Mouse (Mus musculus) adrenal gland, adult 8-10 months (tissue): ENCODE measurements around the gene Atp2a1. TPM values are rescaled to one million over a fixed set of nuclear protein-coding genes. Genes with fewer than 3 reads are reported as not detected.

Source experiments
- DNase-seq: peaks from one replicate; pipeline ENCODE4 v3.0.0; 2022
- total RNA-seq, 4 experiments: library from RNA; stranded (reverse); gene quantifications; 2 replicates each; pipeline ENCODE4 v1.2.4; 2022

The Atp2a1 gene
- total RNA-seq, 4 experiments from 2014 or later = 0.08 TPM; not detected in 3

GRCm38 (mm10) chr7:126450641-126451040 is 12.3 kb downstream of the Atp2a1 start:
- no peak for DNase-seq

GRCm38 (mm10) chr7:126449991-126450390 is 12.9 kb downstream of the Atp2a1 start:
- DNase-seq = no peak

- no peak for DNase-seq
Measured at GRCm38 (mm10) chr7:126448481-126448880, 14.4 kb downstream of the Atp2a1 start.

GRCm38 (mm10) chr7:126446217-126446616 is 16.7 kb downstream of the Atp2a1 start:
- DNase-seq = no peak

DNA sequence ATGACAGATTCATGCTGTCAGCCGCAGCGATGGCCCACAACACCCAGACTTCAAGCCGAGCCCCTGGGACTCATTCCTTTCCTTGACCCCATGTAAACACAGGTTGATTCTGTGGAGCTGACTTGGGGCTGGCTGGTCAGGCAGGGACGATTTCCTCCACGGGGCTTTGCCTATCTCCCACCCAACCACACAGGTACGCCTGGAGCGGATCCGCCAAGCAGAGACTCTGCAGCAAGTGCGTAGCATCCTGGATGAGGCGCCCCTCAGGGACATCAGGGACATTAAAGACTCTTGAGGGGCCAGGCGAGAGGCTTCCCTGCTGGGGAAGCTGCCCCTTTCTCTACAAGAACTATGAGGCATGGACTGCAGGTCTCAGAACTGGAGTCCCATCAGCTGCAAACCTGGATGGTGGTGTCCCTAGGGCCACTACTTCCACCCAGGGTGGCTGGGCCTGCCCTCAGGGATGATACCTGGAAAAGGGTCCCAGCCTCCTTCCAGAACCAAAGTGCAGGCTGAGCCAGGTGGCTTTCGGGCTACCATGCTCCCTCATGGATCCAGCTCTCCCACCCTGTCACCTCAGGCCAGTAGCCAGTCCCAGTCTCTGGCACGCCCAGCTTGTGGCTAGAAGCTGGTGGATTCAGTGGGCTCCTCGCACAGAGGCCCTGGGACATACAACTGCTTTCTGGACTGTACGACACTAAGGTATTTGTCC is 17.6 kb downstream of the Atp2a1 start:
- no peak for DNase-seq

DNA sequence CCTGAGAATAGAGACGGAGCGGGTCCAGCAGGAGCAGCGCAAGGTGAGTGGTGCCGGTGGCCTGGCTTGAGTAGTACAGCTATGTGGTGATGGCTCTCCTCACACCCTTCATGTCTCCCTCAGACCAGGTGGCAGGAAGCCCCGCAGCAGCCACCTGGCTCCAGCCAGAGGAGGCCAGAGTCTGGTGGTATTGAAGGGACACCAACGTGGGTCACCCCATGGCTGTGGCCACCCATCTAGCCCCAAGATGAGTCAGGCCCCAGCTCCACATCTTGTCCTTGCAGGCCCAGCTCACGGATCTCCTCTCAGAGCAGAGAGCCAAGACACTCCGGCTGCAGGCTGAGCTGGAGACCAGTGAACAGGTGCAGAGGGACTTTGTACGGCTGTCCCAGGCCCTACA is 18.4 kb downstream of the Atp2a1 start:
- DNase-seq = no peak

DNA sequence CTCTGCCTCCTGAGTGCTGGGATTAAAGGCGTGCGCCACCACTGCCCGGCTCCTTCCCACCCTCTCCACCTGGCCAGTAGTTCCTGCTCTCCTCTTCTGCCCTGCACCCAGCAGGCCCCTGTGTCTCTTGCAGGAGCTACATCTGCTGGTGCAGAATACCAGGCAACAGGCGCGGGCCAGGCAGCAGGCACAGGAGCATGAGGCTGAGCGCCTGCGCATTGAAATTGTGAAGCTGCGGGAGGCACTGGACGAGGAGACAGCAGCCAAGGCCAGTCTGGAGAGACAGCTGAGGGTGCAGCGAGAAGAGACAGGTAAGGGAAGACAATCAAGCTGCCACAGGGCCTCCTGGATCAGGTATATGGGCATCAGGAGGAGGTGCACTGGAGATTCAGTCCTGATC is 18.9 kb downstream of the Atp2a1 start:
- no peak for DNase-seq

GRCm38 (mm10) chr7:126440134-126440533 is 22.8 kb downstream of the Atp2a1 start:
- DNase-seq = no peak

GRCm38 (mm10) chr7:126436851-126437250 is 26.1 kb downstream of the Atp2a1 start:
- DNase-seq = peak; percentile 38

DNA sequence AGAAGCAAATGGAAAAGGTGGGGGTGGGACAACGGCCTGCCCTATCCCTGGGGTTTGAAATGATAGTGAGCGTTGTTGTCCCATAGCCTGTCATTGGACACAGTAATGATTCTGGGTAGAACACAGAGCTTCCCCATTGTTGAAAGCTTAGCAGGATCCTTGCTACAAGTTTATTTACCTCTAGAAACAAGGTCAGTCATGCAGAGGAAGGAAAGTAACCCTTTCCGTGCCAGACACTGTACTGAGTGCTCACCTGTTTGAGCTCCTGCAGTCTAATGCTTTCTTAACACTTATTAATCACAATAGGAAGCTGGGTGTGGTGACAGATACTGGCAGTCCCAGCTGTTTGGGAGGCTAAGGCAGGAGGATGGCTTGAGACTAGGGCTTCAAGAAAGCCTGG is 27.1 kb downstream of the Atp2a1 start:
- no peak for DNase-seq

- peak; percentile 75 for DNase-seq
Measured at GRCm38 (mm10) chr7:126434726-126435125, 28.2 kb downstream of the Atp2a1 start.

DNA sequence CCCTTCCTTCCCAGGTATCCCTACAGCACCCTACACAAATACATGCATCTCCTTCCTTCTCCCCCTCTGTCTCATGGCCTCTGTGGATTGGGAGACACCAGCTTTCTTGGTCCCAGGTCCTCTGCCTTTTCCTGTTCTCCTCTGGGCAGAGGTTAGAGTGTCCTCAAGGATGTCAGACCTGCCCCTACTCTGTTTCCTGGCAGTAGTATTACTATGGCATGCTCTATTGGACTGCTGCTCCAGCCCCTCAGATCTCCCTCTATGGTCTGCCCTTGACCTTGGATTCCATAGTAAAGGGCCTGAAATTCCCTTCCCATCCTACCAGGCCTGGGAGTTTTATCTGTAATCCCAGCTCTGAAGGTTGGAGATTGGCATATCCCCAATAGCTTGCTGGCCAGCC is 32.7 kb downstream of the Atp2a1 start:
- DNase-seq = no peak

GRCm38 (mm10) chr7:126429503-126429898 is 33.4 kb downstream of the Atp2a1 start:
- no peak for DNase-seq

GRCm38 (mm10) chr7:126428631-126429502 is 34.0 kb downstream of the Atp2a1 start, which contains the start of gene Rabep2:
Rabep2 (plus strand) TSS chr7:126428759.
- peak; percentile 92 for DNase-seq

- DNase-seq = no peak
Measured at GRCm38 (mm10) chr7:126428154-126428553, 34.8 kb downstream of the Atp2a1 start.

- no peak for DNase-seq
Measured at GRCm38 (mm10) chr7:126427323-126427860, 35.5 kb downstream of the Atp2a1 start.

- no peak for DNase-seq
Measured at GRCm38 (mm10) chr7:126424161-126424560, 38.7 kb downstream of the Atp2a1 start.

- DNase-seq = no peak
Measured at GRCm38 (mm10) chr7:126421756-126422155, 41.2 kb downstream of the Atp2a1 start.

DNA sequence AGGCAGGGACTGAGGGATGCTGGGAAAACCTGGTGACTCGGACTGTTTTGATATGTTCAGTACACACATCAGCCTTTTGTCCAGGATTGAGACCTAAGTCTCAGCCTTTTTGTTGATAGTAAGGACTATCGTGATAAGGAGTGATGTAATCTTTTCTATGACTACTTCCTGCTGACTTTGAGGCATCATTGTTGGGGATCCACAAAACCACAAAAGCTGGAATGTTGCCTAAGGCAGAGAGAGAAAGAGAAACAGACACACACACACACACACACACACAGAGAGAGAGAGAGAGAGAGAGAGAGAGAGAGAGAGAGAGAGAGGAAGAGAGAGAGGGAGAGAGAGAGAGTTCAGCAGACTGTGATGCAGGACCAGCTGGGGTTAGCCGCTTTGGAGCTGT is 44.4 kb downstream of the Atp2a1 start:
- no peak for DNase-seq

DNA sequence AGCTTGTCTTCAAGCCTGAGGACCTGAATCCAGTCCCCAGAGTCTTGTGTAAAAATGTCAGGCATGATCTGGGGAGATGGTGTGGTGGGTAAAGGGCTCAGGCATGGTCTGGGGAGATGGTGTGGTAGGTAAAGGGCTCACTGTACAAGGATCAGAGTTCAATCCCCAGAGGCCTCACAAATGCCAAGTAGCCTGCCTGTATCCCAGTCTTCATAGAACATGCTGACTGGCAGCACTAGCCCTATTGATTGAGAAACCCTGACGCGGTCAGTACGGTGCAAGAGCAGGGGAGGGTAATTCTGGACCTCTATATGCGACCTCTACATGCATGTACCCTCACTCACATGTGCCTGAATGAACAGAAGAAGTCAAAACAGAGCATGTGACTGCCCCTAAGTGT is 45.3 kb downstream of the Atp2a1 start:
- no peak for DNase-seq

- DNase-seq = no peak
Measured at GRCm38 (mm10) chr7:126417045-126417444, 45.9 kb downstream of the Atp2a1 start.

GRCm38 (mm10) chr7:126416615-126417014 is 46.3 kb downstream of the Atp2a1 start:
- DNase-seq = no peak

- no peak for DNase-seq
Measured at GRCm38 (mm10) chr7:126414725-126415124, 48.2 kb downstream of the Atp2a1 start, which contains the start of gene Cd19. Cd19 (minus strand) TSS chr7:126414889.
